Mouse (Mus musculus) small intestine, adult 2 months (tissue): ENCODE measurements around the gene Prkag2.

ENCODE experiments used
- CTCF ChIP-seq: fragments of 200-500 bp; IDR thresholded peaks from 2 replicates; pipeline ENCODE4 v1.5.1; 2012; ENCODE audit warnings: low read depth, mild to moderate bottlenecking, control low read depth, inconsistent platforms, low read length, moderate library complexity, mixed read lengths; ENCODE audit not compliant: insufficient replicate concordance, insufficient read length; ENCODE audit errors: extremely low read depth
- POLR2A ChIP-seq: fragments of 200-500 bp; IDR thresholded peaks from 2 replicates; pipeline ENCODE4 v1.6.1; 2012; ENCODE audit warnings: low read depth, mild to moderate bottlenecking, control low read depth, inconsistent platforms, low read length, moderate library complexity

GRCm38 (mm10) chr5:24931578-24932185, 168.8 kb downstream of the Prkag2 start:
- TF ChIP-seq POLR2A (no peak), CTCF (no peak)
